Mouse (Mus musculus): Measurements from ENCODE around the gene Ppy. TPM values are rescaled to one million over a fixed set of nuclear protein-coding genes. Genes with fewer than 3 reads are reported as not detected.

Gene Ppy
- not detected in 2 replicates for polyA plus RNA-seq (2012)

DNA sequence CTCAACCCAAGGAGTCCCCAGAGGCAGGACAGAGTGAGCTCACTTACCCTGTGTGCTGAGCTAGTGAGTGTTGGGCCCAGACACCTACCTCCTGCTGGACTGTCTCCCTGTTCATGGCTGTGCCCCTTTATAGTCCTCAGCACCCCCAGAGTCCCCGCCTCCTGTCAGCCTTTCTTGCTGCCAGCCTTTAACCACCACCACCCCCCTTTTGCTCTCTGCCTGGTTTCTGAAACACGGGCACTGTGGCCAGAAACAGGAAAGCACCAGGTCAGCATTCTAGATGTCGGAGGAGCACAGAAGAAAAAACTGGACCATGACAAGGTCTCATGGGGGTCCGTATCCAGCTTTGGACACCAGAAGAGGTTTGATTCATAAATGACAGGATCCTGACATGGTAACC is at the start of gene Ppy:
Gene Ppy, minus strand, starts transcription at position 101 of the 400 bp plus-strand sequence.
- no peak for TF ChIP-seq GATA1 (IDR thresholded peaks at IDR 0.05; ENCODE audit: low read length)

DNA sequence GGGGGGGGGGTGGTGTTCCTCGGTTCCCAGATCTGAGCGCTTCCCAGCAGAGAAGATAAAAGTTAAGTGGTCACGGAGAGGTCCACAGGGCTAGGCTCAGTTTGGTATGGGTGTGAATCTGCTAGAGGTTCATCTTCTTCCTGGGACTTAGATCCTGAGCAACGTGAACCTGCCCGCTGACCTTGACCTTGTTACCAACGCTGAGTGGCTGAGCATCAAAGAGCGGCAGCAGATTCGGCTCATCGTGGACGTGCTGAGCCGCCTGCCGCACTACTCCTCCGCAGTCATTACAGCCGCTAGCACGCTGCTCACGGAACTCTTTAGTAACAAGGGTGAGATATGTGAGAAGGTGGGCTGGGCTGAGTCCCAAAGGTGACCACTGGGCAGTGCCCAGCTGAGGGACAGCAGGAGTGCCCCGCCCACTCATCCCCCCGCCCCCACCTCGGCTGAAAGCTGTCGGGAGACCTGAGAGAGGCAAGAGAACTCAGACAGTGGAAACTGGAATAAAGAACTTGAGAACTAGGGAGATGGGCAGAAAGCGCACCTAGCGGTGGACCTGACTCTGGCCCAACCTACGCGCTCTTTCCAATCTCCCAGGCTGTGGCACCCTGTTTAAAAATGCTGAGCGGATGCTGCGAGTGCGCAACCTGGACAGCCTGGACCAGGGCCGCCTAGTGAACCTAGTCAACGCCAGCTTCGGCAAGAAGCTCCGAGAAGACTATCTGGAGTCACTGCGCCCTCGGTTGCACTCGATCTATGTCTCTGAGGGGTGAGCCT is 46.3 kb upstream of the Ppy start:
- TF ChIP-seq GATA1 (IDR thresholded peaks at IDR 0.05; ENCODE audit: low read length) = no peak

DNA sequence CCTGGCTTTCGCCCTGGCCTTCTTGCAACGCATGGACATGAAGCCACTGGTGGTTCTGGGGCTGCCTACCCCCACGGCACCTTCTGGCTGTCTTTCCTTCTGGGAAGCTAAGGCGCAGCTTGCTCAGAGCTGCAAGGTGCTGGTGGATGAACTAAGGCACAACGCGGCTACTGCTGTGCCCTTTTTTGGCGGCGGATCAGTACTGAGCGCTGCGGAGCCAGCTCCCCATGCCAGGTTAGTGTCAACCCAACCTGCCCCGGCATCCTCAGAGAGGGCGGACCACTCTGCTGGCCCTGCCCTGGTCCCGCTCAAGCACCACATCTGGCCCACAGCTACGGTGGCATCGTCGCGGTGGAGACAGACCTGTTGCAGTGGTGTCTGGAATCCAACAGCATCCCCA is 45.4 kb upstream of the Ppy start:
- TF ChIP-seq GATA1 (IDR thresholded peaks at IDR 0.05; ENCODE audit: low read length) = no peak

DNA sequence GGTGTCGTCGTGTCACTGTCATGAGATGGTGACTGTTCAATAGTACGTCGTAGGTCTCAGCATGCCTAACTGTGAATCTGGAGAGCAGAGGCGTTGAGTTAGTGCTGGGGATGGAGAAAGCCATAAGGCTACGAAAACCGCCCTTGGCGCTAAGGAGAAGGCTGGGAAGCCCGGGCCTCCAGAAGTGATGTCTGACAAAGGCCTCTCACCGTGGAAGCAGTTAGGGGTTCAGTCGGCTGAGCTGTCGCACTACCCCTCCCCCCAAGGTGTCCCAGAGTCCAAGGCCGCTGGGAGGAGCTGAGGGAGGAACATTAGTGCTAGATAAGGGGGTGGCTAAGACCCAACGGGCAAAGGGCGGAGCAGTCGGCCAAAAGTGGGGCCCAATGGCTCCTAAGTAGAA is 44.9 kb upstream of the Ppy start:
- TF ChIP-seq GATA1 (IDR thresholded peaks at IDR 0.05; ENCODE audit: low read length) = no peak

DNA sequence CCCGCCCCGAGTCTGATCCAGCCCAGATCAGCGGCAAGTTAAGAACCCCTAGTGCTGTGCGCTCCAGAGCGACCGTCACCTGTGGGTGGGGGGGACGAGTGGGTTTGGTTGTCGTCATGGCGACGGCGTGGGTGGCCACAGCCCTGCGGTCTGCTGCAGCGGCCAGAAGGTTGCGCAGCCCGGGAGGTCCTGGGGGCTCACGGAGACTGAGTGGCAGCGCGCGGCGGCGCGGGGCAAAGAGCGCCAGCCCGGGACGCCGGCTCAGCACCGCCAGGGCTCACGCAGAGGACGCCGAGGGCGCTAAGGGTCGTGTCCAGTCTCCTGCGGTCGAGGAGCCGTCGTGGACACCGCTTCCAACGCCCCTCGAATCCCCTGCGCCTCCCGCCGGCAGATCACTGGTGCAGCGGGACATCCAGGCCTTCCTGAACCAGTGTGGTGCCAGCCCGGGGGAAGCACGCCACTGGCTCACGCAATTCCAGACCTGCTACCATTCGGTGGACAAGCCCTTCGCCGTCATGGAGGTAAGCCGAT is 44.4 kb upstream of the Ppy start, which contains the start of gene Nags:
Gene Nags, plus strand, starts transcription at position 43 of the 531 bp plus-strand sequence.
- TF ChIP-seq GATA1 (IDR thresholded peaks at IDR 0.05; ENCODE audit: low read length) = no peak

DNA sequence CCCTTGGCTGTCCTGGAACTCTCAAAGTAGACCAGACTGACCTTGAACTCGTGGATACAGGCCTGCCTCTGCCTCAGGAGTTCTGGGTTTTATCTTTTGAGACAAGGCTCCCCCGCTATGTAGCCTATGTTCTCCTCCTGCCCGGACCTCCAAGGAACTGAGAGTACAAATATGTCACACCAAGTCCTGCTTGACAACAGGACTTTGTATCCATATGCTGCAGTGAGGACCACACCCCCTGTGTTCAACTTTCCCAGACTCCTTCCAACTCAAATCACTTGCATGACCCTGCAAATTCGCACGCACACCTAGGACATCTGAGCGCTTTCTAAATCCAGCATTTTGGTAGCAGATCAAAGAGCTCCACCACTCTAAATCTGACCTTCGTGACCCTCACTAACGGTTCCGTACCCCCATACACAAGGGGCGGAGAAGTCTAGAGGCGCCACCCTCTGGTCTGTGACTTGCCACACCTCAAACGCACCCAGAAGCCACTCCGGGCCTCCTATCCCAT is 43.9 kb upstream of the Ppy start:
- no peak for TF ChIP-seq GATA1 (IDR thresholded peaks at IDR 0.05; ENCODE audit: low read length)

DNA sequence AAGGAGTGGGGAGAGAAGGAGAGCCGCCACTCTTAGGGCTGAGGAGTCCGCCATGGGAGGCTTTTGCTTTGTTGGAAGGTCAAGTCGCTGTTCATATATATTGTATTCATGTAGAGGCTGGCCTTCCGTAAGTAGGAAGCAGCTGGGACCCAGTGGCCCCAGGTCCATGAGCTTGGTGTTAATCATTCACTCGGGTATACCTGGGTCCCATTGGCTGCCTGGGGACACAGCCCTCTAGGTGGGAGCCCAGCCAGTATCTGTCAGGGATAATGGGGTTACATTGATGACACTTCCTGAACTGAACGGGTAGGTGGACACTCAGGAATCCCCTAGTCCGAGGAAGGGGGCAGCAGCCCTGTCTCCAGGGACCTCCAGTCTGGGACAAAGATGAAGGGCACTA is 41.2 kb upstream of the Ppy start:
- no peak for TF ChIP-seq GATA1 (IDR thresholded peaks at IDR 0.05; ENCODE audit: low read length)

DNA sequence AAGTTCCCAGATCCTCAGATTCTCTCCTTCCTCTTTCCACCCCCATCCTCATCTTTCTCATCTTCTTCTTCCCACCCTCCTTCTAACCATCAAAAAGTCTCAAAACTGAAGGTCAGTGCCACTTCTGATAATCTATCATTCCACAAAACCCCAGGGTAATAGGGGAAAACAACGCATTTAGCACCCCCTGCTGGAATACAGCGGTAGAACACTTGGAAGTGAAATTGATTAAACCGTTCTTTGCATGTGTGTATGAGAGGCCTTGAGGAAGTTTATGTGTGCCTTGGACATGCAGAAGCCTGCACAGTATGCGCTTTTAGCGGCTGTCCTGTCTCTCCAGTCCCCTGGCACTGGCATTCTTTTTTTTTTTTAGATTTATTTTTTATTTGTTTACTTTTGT is 39.4 kb upstream of the Ppy start:
- no peak for TF ChIP-seq GATA1 (IDR thresholded peaks at IDR 0.05; ENCODE audit: low read length)

DNA sequence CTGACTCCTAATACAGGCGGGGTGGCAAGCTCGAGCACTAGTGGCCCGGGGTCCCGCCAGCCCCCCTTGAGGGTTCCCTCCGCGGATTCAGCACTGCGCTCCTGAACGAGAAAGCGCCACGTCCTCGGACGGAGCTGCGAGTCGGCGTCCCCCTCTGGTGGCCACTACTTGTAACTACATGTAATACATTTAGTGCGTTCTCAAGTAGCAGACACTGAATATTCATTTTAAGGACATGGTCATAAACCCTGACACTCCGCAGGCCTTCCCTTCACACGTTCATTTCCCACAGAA is 37.3 kb upstream of the Ppy start:
- no peak for TF ChIP-seq GATA1 (IDR thresholded peaks at IDR 0.05; ENCODE audit: low read length)

DNA sequence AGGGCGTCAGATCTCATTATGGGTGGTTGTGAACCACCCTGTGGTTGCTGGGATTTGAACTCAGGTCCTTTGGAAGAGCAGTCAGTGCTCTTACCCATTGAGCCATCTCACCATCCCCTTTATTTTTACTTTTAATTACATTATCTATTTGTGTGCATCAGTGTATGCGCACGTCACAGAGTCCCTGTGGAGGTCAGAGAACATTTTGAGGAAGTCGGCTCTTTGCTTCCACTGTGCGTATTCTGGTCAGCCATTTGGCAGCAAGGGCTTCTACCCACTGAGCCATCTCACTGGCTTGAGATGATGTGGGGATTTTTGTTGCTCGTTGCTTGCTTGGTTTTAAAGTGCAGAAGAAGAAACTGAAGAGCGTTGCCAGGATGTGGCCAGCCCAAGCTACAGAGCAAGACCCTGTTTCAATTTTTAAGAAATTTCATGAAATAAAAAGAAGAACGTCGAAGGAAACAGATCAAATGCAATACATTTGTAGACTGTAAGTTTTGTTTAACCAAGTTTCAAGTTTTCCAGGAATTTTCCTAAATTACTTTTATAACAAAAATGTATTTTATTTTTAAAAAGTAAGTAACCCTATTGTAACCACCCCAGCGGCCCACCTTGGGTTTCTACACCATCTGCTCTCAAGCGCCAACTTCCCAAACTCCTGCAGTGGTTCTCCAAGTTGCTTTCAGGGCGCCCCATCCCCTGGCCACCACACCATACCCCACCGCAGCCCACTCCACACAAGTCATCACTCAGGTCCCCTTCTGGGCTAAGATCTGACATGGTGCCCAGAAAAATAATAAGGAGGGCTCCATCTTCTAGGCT is 36.7 kb upstream of the Ppy start:
- no peak for TF ChIP-seq GATA1 (IDR thresholded peaks at IDR 0.05; ENCODE audit: low read length)

DNA sequence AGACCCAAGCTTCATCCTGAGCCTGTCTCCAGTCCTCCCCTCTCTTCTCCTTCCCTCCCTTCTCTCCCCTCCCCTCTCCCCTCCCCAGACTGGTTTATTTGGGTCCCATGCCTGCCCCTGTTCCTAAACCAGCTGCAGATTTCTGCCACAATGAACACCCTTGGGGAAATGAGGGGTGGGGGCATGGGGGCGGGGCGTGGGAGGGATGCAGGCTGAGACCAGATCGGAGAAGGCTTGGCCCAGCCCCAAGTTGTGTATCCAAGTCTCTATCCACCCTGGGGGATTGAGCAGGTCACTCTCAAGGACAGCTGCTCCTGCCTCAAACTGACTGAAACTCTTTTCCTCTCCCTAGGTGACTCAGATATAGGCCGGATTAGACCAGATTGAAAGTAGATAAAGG is 33.4 kb upstream of the Ppy start:
- no peak for TF ChIP-seq GATA1 (IDR thresholded peaks at IDR 0.05; ENCODE audit: low read length)

DNA sequence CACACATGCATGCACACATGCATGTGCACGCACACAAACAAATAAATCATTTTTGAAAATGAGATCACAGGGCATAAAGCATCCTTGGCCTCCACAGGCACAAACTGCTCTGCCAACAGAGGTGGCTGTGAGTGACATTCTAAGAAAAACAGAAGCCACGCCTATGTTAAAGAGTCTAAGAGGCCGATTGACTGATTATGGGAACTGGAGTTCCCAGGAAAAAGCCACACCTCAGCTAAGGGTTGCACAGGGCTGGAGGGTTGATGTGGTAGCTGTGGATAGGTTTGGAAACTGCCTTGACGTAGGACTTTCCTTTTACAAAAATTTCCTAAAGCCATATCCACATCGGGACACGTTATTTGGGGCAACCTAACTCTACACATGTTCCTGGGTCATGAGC is 16.3 kb upstream of the Ppy start:
- TF ChIP-seq GATA1 (IDR thresholded peaks at IDR 0.05; ENCODE audit: low read length) = no peak

DNA sequence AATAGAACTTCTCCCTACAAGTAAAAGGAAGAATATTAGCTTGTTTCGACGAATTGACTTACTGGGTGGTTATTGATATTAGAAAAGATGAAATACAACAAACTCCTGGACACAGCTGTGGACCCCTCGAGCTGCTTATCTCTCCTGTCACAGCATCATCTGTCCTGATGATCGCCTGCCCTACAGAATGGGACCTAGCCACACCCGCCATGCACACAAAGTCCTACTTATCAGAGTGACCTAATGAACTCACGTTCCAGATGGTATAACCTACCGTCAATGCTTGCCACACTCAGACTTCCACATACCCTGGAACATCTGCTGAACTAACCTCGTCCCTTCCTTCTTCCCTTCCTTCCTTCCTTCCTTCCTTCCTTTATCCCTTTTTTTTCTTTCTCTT is 15.1 kb upstream of the Ppy start:
- TF ChIP-seq GATA1 (IDR thresholded peaks at IDR 0.05; ENCODE audit: low read length) = peak; percentile 49

DNA sequence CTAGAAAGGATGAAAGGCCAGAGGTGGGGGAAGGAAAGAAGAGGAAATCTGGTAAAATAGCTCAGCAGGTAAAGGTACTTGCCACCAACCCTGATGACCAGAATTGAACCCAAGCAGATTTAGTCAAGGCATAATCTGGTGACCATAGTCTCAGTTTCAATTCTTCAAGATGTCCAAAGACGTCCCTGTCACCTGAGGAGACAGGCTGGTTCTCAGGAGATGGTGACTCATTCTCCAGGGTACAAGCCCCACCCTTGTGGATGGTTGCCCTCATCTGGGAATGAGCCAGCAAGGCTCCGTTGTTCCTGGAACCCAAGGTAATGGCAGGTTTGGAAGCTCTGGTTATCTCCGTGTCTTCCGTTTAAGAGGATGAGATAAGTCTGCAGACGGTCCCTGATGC is 10.5 kb upstream of the Ppy start:
- no peak for TF ChIP-seq GATA1 (IDR thresholded peaks at IDR 0.05; ENCODE audit: low read length)

DNA sequence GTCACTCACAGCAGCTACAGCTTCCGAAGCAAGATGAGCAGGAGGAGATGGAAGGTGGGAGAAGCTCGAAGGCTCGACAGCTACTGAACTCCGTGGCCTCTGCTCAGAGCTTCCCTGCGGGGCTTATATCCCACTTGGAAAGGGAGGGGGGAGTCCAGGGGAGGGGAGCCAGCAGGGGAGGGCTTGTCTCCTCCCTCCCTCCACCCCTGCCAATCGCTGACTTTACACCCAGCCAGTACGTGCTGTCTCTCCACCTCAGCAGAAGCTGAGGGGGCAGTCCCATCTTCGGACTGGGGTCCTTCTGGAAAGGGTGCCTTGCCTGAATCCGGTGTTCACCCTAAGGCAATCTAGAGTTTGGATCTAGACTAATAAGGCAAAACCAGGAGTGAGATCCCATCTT is 6.6 kb upstream of the Ppy start, which contains the start of gene Pyy:
Gene Pyy, minus strand, starts transcription at position 101 of the 400 bp plus-strand sequence.
- TF ChIP-seq GATA1 (IDR thresholded peaks at IDR 0.05; ENCODE audit: low read length) = no peak

DNA sequence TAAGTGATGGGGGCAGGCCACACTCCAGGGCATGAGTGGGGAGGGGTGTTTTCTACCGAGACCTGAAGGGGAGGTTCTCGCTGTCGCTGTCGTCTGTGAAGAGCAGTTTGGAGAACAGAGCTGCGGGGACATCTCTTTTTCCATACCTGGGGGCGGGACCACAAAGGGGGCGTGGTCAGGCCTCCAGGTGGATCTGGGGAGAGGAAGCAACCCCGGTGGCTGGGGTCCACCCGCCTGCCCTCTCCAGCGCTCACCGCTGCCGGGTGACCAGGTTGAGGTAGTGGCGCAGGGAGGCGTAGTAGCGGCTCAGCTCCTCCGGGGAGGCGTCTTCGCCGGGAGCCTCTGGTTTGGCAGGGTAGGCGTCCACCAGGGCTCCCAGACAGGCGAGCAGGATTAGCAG is 5.8 kb upstream of the Ppy start:
- TF ChIP-seq GATA1 (IDR thresholded peaks at IDR 0.05; ENCODE audit: low read length) = no peak

All from G1E-ER4 (cell line).